Mouse (Mus musculus) CH12.LX (cell line): ENCODE results near the gene Mical3. TPM values are rescaled to one million over a fixed set of nuclear protein-coding genes. Genes with fewer than 3 reads are reported as not detected.

Source experiments
- DNase-seq: peaks from one replicate; pipeline ENCODE4 v3.0.0-alpha.2; 2013; ENCODE audit errors: extremely low read depth
- H3K27ac ChIP-seq: 2 replicates; pipeline ENCODE4 v1.5.1; 2012; ENCODE audit warnings: low read depth, mild to moderate bottlenecking, control low read depth, moderate library complexity; ENCODE audit not compliant: insufficient read depth
- H3K27me3 ChIP-seq: replicated peaks from 2 replicates; pipeline ENCODE3; 2012; ENCODE audit warnings: inconsistent platforms
- H3K36me3 ChIP-seq, 2 experiments: replicated peaks in 1 of 2; 2 replicates each; pipeline versions ENCODE3 to v1.6.1; 2012; ENCODE audit warnings: inconsistent platforms in 1 of 2, low read length in 1 of 2, mild to moderate bottlenecking in 1 of 2, mixed read lengths in 1 of 2, moderate library complexity in 1 of 2; ENCODE audit not compliant: control insufficient read depth in 1 of 2, insufficient read depth in 1 of 2
- H3K4me1 ChIP-seq, 2 experiments: 2 replicates each; pipeline ENCODE4 v1.6.1; 2012; ENCODE audit warnings: inconsistent platforms in 1 of 2, moderate library complexity in 1 of 2; ENCODE audit not compliant: insufficient read depth in 2 of 2, control insufficient read depth in 1 of 2
- H3K4me2 ChIP-seq: 2 replicates; pipeline ENCODE4 v1.6.1; 2012; ENCODE audit warnings: low read depth, mild to moderate bottlenecking, control low read depth; ENCODE audit not compliant: poor library complexity, insufficient read depth, severe bottlenecking
- H3K4me3 ChIP-seq, 3 experiments: fragments of 150-350 bp in 1 of 3; sonication (generic) in 1 of 3; replicated peaks in 1 of 3; 2 replicates each; pipeline versions ENCODE3 to v1.5.1; 2011 to 2012; ENCODE audit warnings: low read depth in 2 of 3, low read length in 2 of 3, mild to moderate bottlenecking in 2 of 3, moderate library complexity in 2 of 3, control low read depth in 1 of 3, improper control_type of control experiment in 1 of 3, inconsistent platforms in 1 of 3, mixed read lengths in 1 of 3; ENCODE audit not compliant: poor library complexity in 1 of 3
- H3K79me2 ChIP-seq: replicated peaks from 2 replicates; pipeline ENCODE4 v1.6.1; 2012; ENCODE audit warnings: mild to moderate bottlenecking, moderate library complexity; ENCODE audit not compliant: control insufficient read depth, poor library complexity, insufficient read depth, severe bottlenecking; ENCODE audit errors: extremely low read depth
- H3K9ac ChIP-seq: 2 replicates; pipeline ENCODE4 v1.6.1; 2012; ENCODE audit warnings: low read depth, mild to moderate bottlenecking, control low read depth, moderate library complexity; ENCODE audit not compliant: insufficient read depth
- H3K9me3 ChIP-seq: replicated peaks from 2 replicates; pipeline ENCODE3; 2012; ENCODE audit warnings: low read length, inconsistent platforms, mixed read lengths
- BHLHE40 ChIP-seq: IDR thresholded peaks from 2 replicates; pipeline ENCODE4 v1.6.1; 2011; ENCODE audit warnings: mild to moderate bottlenecking, low read depth, low read length, improper control_type of control experiment
- CHD1 ChIP-seq: IDR thresholded peaks from 2 replicates; pipeline ENCODE4 v1.6.1; 2012; ENCODE audit warnings: low read depth, low read length, improper control_type of control experiment, inconsistent platforms
- CTCF ChIP-seq, 2 experiments: IDR thresholded peaks in 1 of 2; conservative IDR thresholded peaks in 1 of 2; 2 replicates each; pipeline ENCODE4 v1.5.1; 2011 to 2012; ENCODE audit warnings: low read depth in 2 of 2, low read length in 2 of 2, improper control_type of control experiment in 1 of 2, inconsistent platforms in 1 of 2, mild to moderate bottlenecking in 1 of 2, moderate library complexity in 1 of 2
- ELF1 ChIP-seq: IDR thresholded peaks from 2 replicates; pipeline ENCODE4 v1.6.1; 2014; ENCODE audit warnings: low read depth, mild to moderate bottlenecking, inconsistent platforms, low read length, improper control_type of control experiment
- EP300 ChIP-seq: IDR thresholded peaks from 2 replicates; pipeline ENCODE4 v1.6.1; 2011; ENCODE audit warnings: low read length, improper control_type of control experiment
- ETS1 ChIP-seq: conservative IDR thresholded peaks from 2 replicates; pipeline ENCODE4 v1.6.1; 2012; ENCODE audit warnings: low read depth, mild to moderate bottlenecking, inconsistent platforms, low read length, improper control_type of control experiment, moderate library complexity
- JUN ChIP-seq: IDR thresholded peaks from 2 replicates; pipeline ENCODE4 v1.6.1; 2011; ENCODE audit warnings: low read depth, mild to moderate bottlenecking, low read length, improper control_type of control experiment, moderate library complexity; ENCODE audit not compliant: insufficient read depth
- MAFK ChIP-seq: IDR thresholded peaks from 2 replicates; pipeline ENCODE4 v1.6.1; 2011; ENCODE audit warnings: low read length, improper control_type of control experiment; ENCODE audit not compliant: insufficient replicate concordance
- MAX ChIP-seq: IDR thresholded peaks from 2 replicates; pipeline ENCODE4 v1.6.1; 2011; ENCODE audit warnings: low read length, improper control_type of control experiment
- MAZ ChIP-seq: IDR thresholded peaks from 2 replicates; pipeline ENCODE4 v1.6.1; 2012; ENCODE audit warnings: low read depth, mild to moderate bottlenecking, inconsistent platforms, low read length, improper control_type of control experiment, moderate library complexity
- MEF2A ChIP-seq: IDR thresholded peaks from 2 replicates; pipeline ENCODE4 v1.6.1; 2014; ENCODE audit warnings: low read depth, mild to moderate bottlenecking, inconsistent platforms, low read length, improper control_type of control experiment, borderline replicate concordance
- MYC ChIP-seq: IDR thresholded peaks from 2 replicates; pipeline ENCODE4 v1.6.1; 2011; ENCODE audit warnings: low read depth, mild to moderate bottlenecking, improper control_type of control experiment, low read length
- NRF1 ChIP-seq: IDR thresholded peaks from 2 replicates; pipeline ENCODE4 v1.6.1; 2014; ENCODE audit warnings: low read depth, mild to moderate bottlenecking, inconsistent platforms, low read length, improper control_type of control experiment, moderate library complexity
- PAX5 ChIP-seq: IDR thresholded peaks from 2 replicates; pipeline ENCODE4 v1.6.1; 2012; ENCODE audit warnings: low read length, inconsistent platforms, mixed read lengths
- POLR2A ChIP-seq: IDR thresholded peaks from 2 replicates; pipeline ENCODE4 v1.6.1; 2011; ENCODE audit warnings: low read depth, mild to moderate bottlenecking, improper control_type of control experiment, low read length
- POLR2AphosphoS2 ChIP-seq: IDR thresholded peaks from 2 replicates; pipeline ENCODE4 v1.6.1; 2011; ENCODE audit warnings: low read depth, low read length, improper control_type of control experiment
- SMC3 ChIP-seq: IDR thresholded peaks from 2 replicates; pipeline ENCODE4 v1.6.1; 2011; ENCODE audit warnings: low read depth, low read length, improper control_type of control experiment
- TCF12 ChIP-seq: IDR thresholded peaks from 2 replicates; pipeline ENCODE4 v1.6.1; 2014; ENCODE audit warnings: low read depth, mild to moderate bottlenecking, inconsistent platforms, low read length, improper control_type of control experiment
- USF2 ChIP-seq: conservative IDR thresholded peaks from 2 replicates; pipeline ENCODE4 v1.6.1; 2011; ENCODE audit warnings: low read depth, low read length, improper control_type of control experiment
- ZC3H11A ChIP-seq: IDR thresholded peaks from 2 replicates; pipeline ENCODE4 v1.6.1; 2012; ENCODE audit warnings: low read depth, mild to moderate bottlenecking, inconsistent platforms, low read length, improper control_type of control experiment
- dilution Hi-C: fragments of 300-500 bp; cut with MboI; formaldehyde crosslinking; loops from 2 replicates; pipeline ENCODE4 v1.14.3; 2020; ENCODE audit warnings: low sequenced_read_pairs; ENCODE audit not compliant: extremely low pct_unique_long_range_greater_than_20kb, extremely low pct_ligation_motif_present
- in situ Hi-C: fragments of 300-500 bp; cut with MboI; formaldehyde crosslinking; loops from 3 replicates; pipeline ENCODE4 v1.14.3; 2019; ENCODE audit warnings: low sequenced_read_pairs, low pct_ligation_motif_present, low pct_unique_long_range_greater_than_20kb, mixed read lengths
- polyA plus RNA-seq: library from polyadenylated mRNA; unstranded; fragments of >175 nt; gene quantifications from 2 replicates; pipeline ENCODE4 v1.2.1, GENCODE M21; 2012; ENCODE audit warnings: low read depth; ENCODE audit not compliant: insufficient read length
- total RNA-seq, 2 experiments: library from RNA; depleted of rRNA; stranded (reverse); fragments of 300-350 nt in 1 of 2; fragments of >200 nt in 1 of 2; gene quantifications; 2 replicates each; pipeline ENCODE4 v1.2.3; 2012 to 2014

Mical3 gene
- total and polyA plus RNA-seq, 3 experiments: 10.2 to 56.3 (median 26.8) TPM

DNA sequence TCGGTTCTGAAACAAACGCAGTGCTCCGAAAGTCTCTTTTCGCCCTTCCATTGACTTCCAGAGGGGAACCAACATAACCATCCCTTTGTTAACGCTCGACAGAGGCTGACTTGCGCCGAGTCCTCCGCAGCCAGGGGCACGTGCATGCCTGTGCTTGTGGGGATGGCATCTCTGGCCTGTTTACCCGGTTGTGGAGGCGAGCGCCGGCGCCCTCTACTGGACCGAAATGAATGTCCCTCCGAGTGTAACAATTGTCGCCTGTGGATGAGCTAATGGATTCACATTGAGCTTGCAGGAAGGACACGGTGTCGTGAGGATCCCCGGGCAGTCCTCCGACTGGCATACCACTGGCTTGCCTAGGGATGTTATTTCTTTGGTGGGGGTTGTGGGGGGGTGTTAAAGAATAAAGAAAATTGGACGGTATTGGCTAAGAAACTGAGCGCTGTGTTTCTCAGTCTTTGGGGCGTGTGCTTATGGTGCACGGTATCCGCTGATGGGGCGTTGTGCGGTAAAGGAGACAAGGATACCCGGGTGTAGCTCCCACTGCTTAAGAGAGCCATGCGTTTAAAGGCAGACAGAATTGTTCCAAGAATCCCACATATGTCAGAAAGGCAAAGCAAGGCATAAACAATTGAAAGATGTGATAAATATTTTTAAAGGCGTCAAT, 627 bp downstream of the Mical3 start (continued):
- TF ChIP-seq EP300 (no peak), ZC3H11A (peak; percentile 52), SMC3 (peak; percentile 90), MYC (peak; percentile 86), MEF2A (peak; percentile 27; the same call in 1 of the 2 replicates), POLR2A (no peak), ELF1 (peak; percentile 50; the same call in 1 of the 2 replicates), JUN (no peak), NRF1 (no peak), POLR2AphosphoS2 (no peak), TCF12 (peak; percentile 60; the same call in 1 of the 2 replicates)

DNA sequence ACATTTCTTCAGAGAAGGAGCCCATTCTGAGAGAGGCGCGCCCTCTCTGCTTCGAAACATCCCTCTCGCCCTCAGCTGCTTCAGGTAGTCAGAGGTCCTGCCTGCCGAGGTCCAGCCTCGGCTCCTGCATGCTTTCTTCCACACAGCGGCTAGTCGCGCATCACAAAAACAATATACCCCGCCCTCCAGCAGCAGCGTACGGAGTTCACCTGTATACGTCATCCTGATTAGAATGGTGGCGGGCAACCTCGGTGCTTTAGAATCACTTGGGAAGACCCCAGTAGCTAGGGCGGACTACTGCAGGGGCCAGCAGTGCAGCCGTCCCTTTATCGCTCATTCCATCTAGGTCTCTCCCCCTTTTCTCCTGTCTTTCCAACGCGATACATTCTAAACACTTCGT, 1.3 kb downstream of the Mical3 start:
- dilution Hi-C loops: no loop called here
- H3K79me2 ChIP-seq: no peaks in the 10 kb centered on the region
- H3K27me3 ChIP-seq: peaks cover 2% of the 10 kb centered on the region
- no peaks in the 10 kb centered on the region for H3K36me3 ChIP-seq
- peaks cover 0 to 26% of the 10 kb centered on the region in 2 experiments; a peak in 3 of 4 replicates for H3K4me1 ChIP-seq
- no peak overlapping the region for H3K27ac ChIP-seq
- in situ Hi-C loops: no loop called here
- no peak for DNase-seq
- H3K9ac ChIP-seq: no peak overlapping the region
- no peaks in the 10 kb centered on the region for H3K9me3 ChIP-seq
- TF ChIP-seq MYC: no peak
- no peak for TF ChIP-seq TCF12
- no peak for TF ChIP-seq BHLHE40
- no peak for TF ChIP-seq MAX
- TF ChIP-seq, all 38 proteins: peak for 0
- Histone ChIP-seq H3K4me3 (no peak overlapping the region), H3K4me2 (0 out of 2 replicates have a peak overlapping the region, but pooled peaks have one; percentile 18)

GRCm38 (mm10) chr6:121128736-121129135, 2.1 kb downstream of the Mical3 start:
- Histone ChIP-seq H3K79me2 (no peaks in the 10 kb centered on the region), H3K4me2 (no peak overlapping the region), H3K27me3 (peaks cover 2% of the 10 kb centered on the region), H3K36me3 (no peaks in the 10 kb centered on the region), H3K4me3 (no peak overlapping the region), H3K27ac (no peak overlapping the region), H3K9ac (no peak overlapping the region), H3K9me3 (no peaks in the 10 kb centered on the region), H3K4me1 (peaks cover 0 to 19% of the 10 kb centered on the region in 2 experiments; a peak in 3 of 4 replicates)
- DNase-seq: no peak
- TF ChIP-seq BHLHE40 (no peak), MAZ (no peak), MAFK (no peak), CTCF (conservative IDR thresholded peaks at IDR 0.05 in 1 of 2, IDR thresholded peaks at IDR 0.05 in 1 of 2; ENCODE audit: low read depth in 2 of 2, low read length in 2 of 2) (no peak), ETS1 (no peak), CHD1 (no peak), PAX5 (no peak), USF2 (no peak), POLR2A (no peak), MEF2A (no peak)
- in situ Hi-C loops (no loop called here), dilution Hi-C loops (no loop called here)
